Mouse (Mus musculus) embryonic facial prominence, embryonic 15.5 days (tissue): ENCODE data around the gene Ptpn6. TPM values are rescaled to one million over a fixed set of nuclear protein-coding genes. Genes with fewer than 3 reads are reported as not detected.

Source experiments
- ATAC-seq: fragments of 200-750 bp; cut with Nextera tagmentation; 2 replicates; pipeline ENCODE4 v1.8.0; 2017; ENCODE audit warnings: low read depth, moderate TSS enrichment; ENCODE audit not compliant: insufficient number of reproducible peaks, low FRiP score, low TSS enrichment
- H3K27ac ChIP-seq: fragments of 300-500 bp; sonication (generic); replicated peaks from 2 replicates; pipeline ENCODE4 v1.5.1; 2015; ENCODE audit warnings: mild to moderate bottlenecking, inconsistent platforms
- H3K27me3 ChIP-seq: fragments of 300-500 bp; sonication (generic); 2 replicates; pipeline ENCODE4 v1.6.1; 2015; ENCODE audit warnings: inconsistent platforms
- H3K36me3 ChIP-seq: fragments of 300-500 bp; sonication (generic); 2 replicates; pipeline ENCODE4 v1.6.1; 2015; ENCODE audit warnings: mild to moderate bottlenecking, inconsistent platforms
- H3K4me1 ChIP-seq: fragments of 300-500 bp; sonication (generic); 2 replicates; pipeline ENCODE4 v1.6.1; 2015; ENCODE audit warnings: inconsistent platforms
- H3K4me2 ChIP-seq: fragments of 300-500 bp; sonication (generic); replicated peaks from 2 replicates; pipeline ENCODE4 v1.6.1; 2015; ENCODE audit warnings: mild to moderate bottlenecking, inconsistent platforms
- H3K4me3 ChIP-seq: fragments of 300-500 bp; sonication (generic); replicated peaks from 2 replicates; pipeline ENCODE4 v1.5.1; 2015; ENCODE audit warnings: mild to moderate bottlenecking, inconsistent platforms
- H3K9ac ChIP-seq: fragments of 300-500 bp; sonication (generic); 2 replicates; pipeline ENCODE4 v1.6.1; 2015; ENCODE audit warnings: inconsistent platforms
- H3K9me3 ChIP-seq: fragments of 300-500 bp; sonication (generic); replicated peaks from 2 replicates; pipeline ENCODE4 v1.6.1; 2016; ENCODE audit warnings: inconsistent platforms
- WGBS: fragments of 180-500 bp; shearing (Covaris S2); methylation state at CpG from one replicate; pipeline ENCODE4 v1.1.7; 2015; 5-methylcytosine and 5-hydroxymethylcytosine counted together
- polyA plus RNA-seq: library from polyadenylated mRNA; unstranded; fragments of >200 nt; fragmentation: Nextera tagmentation; extraction: Ambion mirVana; gene quantifications from 2 replicates; pipeline ENCODE4 v1.2.1, GENCODE M21; 2015

Gene Ptpn6
- polyA plus RNA-seq, 1 experiment from 2014 or later, result 19.9 TPM

DNA sequence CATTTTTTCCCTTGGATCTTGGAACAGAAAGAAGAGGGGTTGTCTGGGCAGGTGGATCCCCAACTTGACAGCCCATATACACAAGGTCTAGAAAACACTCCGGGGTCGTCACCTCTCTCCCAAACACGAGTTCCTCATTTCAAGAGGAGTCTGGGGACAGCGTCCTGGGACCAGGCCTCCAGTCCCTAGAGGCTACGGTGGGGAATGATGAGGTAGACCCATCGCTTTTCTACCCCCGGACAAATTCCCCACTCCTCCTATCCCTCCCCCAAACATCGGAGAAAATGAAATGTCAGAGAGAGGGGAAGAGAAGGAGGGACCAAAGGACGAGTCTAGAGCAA is 30.2 kb upstream of the Ptpn6 start:
- peak overlapping the region; percentile 9; the same call in 1 of the 2 replicates for H3K27ac ChIP-seq
- H3K36me3 ChIP-seq, result 0 out of 2 replicates have a peak, but pooled peaks cover 4% of the 10 kb centered on the region
- peak overlapping the region; percentile 86 for H3K4me2 ChIP-seq
- ATAC-seq, result no peak
- H3K27me3 ChIP-seq, result no peaks in the 10 kb centered on the region
- WGBS, result 6% methylated on average over 9 of the region's 9 CpGs
- peak overlapping the region; percentile 54 for H3K4me3 ChIP-seq
- H3K9ac ChIP-seq, result peak overlapping the region; percentile 43; the same call in 1 of the 2 replicates
- H3K4me1 ChIP-seq, result peaks cover 26% of the 10 kb centered on the region
- no peaks in the 10 kb centered on the region for H3K9me3 ChIP-seq

DNA sequence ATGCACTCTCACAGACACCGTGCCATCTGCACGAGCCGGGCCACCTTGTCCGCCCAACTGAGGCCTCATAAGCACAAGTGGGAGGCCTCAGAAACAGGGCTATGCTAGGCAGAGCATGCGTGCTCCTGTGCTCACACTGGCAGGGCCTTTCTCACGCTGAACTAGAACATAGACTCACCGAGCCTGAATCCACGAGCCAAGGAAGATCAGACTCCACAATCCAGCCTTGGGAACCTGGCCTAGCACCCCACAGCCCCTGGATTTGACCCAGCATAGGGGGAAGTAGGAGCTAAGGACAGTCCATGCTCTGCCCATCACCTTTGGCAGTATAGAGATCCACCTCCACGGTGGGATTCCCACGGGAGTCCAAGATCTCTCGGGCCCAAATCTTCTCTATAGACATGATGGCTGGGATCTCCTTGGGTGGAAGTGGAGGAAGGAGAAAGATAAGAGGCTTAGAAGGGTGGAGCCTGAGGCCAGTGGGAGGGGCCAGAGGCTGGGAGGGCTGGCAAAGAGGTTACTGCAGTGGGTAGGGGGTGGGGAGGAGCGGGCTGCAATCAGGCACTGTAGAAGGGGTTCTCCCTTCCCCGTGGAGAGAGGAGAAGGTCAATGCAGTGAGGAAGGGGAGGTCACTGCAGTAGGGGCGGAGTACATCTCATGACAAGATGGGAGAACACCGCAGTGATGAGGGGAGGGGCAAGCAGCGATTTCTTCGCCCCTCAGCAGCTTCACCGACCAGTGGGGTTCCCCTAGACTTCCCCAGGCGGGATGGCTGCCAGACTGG is 29.6 kb upstream of the Ptpn6 start:
- peak overlapping the region; percentile 54 for H3K4me3 ChIP-seq
- H3K4me1 ChIP-seq, result peaks cover 26% of the 10 kb centered on the region
- peak; percentile 23; the same call in 1 of the 2 replicates for ATAC-seq
- H3K9me3 ChIP-seq, result no peaks in the 10 kb centered on the region
- peak overlapping the region; percentile 86 for H3K4me2 ChIP-seq
- H3K27me3 ChIP-seq, result no peaks in the 10 kb centered on the region
- H3K27ac ChIP-seq, result 0 out of 2 replicates have a peak overlapping the region, but pooled peaks have one; percentile 7
- WGBS, result 24% methylated on average over 19 of the region's 19 CpGs
- no peak overlapping the region; the same call in 1 of the 2 replicates for H3K9ac ChIP-seq
- 0 out of 2 replicates have a peak, but pooled peaks cover 4% of the 10 kb centered on the region for H3K36me3 ChIP-seq

- H3K27ac ChIP-seq, result 0 out of 2 replicates have a peak overlapping the region, but pooled peaks have one; percentile 7
- H3K9ac ChIP-seq, result no peak overlapping the region
- no peaks in the 10 kb centered on the region for H3K27me3 ChIP-seq
- WGBS, result 50% methylated on average over 4 of the region's 4 CpGs
- peaks cover 4% of the 10 kb centered on the region; the same call in 1 of the 2 replicates for H3K36me3 ChIP-seq
- 0 out of 2 replicates have a peak overlapping the region, but pooled peaks have one; percentile 54 for H3K4me3 ChIP-seq
- no peak for ATAC-seq
- H3K4me1 ChIP-seq, result peaks cover 26% of the 10 kb centered on the region
- H3K9me3 ChIP-seq, result no peaks in the 10 kb centered on the region
- peak overlapping the region; percentile 86; the same call in 1 of the 2 replicates for H3K4me2 ChIP-seq
These were observed 29.0 kb upstream of the Ptpn6 start for GRCm38 (mm10) chr6:124767536-124767919.

- peaks cover 26% of the 10 kb centered on the region for H3K4me1 ChIP-seq
- no peak for ATAC-seq
- H3K9ac ChIP-seq, result no peak overlapping the region
- no peaks in the 10 kb centered on the region for H3K9me3 ChIP-seq
- peaks cover 4% of the 10 kb centered on the region; the same call in 1 of the 2 replicates for H3K36me3 ChIP-seq
- no peaks in the 10 kb centered on the region for H3K27me3 ChIP-seq
- no peak overlapping the region for H3K27ac ChIP-seq
- 75% methylated on average over 7 of the region's 7 CpGs for WGBS
- H3K4me3 ChIP-seq, result no peak overlapping the region
- H3K4me2 ChIP-seq, result no peak overlapping the region
These were observed 27.4 kb upstream of the Ptpn6 start for GRCm38 (mm10) chr6:124765951-124766350.

DNA sequence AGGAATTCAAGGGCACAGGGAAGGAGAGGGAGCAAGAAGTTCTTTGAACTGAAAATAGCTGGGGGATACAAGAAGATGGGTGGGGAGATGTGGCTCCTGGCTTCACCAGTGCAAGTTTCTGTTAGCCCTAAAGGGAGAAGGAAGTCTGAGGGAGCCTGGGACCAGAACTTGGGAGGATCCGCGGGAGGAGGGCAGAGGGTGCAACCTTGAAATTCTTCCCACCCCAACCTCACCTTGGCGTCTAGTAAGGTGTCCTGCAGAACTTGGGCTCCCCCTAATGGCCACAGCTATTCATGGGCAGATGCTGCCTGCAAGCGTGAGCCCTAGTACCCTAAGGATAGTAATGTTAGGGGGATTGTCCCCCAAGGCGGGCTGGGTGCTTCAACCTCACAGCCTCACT is 20.7 kb upstream of the Ptpn6 start:
- ATAC-seq, result 0 out of 2 replicates have a peak, but pooled peaks have one; percentile 22
- H3K4me1 ChIP-seq, result peaks cover 39% of the 10 kb centered on the region
- no peaks in the 10 kb centered on the region; the same call in 1 of the 2 replicates for H3K36me3 ChIP-seq
- H3K27ac ChIP-seq, result peak overlapping the region; percentile 98
- peak overlapping the region; percentile 70 for H3K4me2 ChIP-seq
- no peaks in the 10 kb centered on the region for H3K27me3 ChIP-seq
- H3K4me3 ChIP-seq, result 0 out of 2 replicates have a peak overlapping the region, but pooled peaks have one; percentile 78
- 3% methylated on average over 5 of the region's 5 CpGs for WGBS
- no peaks in the 10 kb centered on the region for H3K9me3 ChIP-seq
- H3K9ac ChIP-seq, result no peak overlapping the region

GRCm38 (mm10) chr6:124758849-124759232 is 20.3 kb upstream of the Ptpn6 start:
- no peak for ATAC-seq
- H3K36me3 ChIP-seq, result no peaks in the 10 kb centered on the region; the same call in 1 of the 2 replicates
- H3K9me3 ChIP-seq, result no peaks in the 10 kb centered on the region
- H3K4me3 ChIP-seq, result peak overlapping the region; percentile 78; the same call in 1 of the 2 replicates
- no peaks in the 10 kb centered on the region for H3K27me3 ChIP-seq
- H3K4me2 ChIP-seq, result peak overlapping the region; percentile 70
- H3K27ac ChIP-seq, result peak overlapping the region; percentile 98
- WGBS, result 46% methylated on average over 2 of the region's 2 CpGs
- H3K4me1 ChIP-seq, result peaks cover 42% of the 10 kb centered on the region
- H3K9ac ChIP-seq, result no peak overlapping the region

DNA sequence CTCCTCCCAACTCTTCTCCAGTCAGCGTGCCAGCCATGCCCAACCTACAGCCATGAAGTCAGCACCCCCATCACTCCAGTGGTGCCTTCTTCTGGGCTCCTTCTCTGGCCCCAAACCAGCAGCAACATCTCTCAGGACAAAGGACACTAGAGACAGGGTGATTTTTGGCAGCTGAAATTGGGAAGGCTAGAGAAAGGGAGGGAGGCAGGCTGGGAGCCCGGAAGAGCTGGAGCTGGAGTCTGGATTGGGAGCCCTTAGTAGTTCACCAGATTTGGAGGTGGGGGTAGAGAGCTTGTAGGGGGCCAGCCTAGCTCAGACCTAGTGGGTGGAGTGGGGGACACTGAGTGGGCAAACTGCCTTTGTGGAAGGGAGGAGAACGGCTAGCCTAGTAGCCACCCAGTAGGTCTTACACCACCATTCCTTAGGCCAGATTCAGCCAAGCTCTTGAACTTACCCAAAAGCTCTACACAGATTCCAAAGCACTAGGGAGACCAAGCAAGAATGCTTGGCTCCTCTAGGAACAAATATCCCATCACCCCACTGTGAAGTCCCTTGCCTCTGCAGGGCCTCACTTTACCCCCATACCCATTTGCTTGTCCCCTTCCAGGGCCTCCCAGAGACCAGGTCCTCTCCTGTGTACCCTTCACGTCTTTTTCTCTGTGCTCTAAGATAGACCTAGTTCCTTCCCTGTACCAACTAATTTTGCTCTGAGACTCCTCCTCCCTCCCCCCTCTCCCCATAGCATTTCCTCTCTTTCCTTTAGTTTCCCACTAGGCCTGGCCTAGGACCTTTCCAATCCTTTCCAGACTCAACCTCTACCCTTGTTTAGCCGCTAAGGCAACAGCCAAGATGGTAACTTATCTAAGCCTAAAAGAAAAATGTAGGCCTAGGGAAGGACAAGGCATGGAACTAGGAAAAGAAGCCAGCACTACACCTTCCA is 19.7 kb upstream of the Ptpn6 start:
- H3K9ac ChIP-seq, result peak overlapping the region; percentile 83
- no peak for ATAC-seq
- peak overlapping the region; percentile 98 for H3K27ac ChIP-seq
- H3K9me3 ChIP-seq, result no peaks in the 10 kb centered on the region
- H3K27me3 ChIP-seq, result no peaks in the 10 kb centered on the region
- peak overlapping the region; percentile 78 for H3K4me3 ChIP-seq
- peaks cover 45% of the 10 kb centered on the region for H3K4me1 ChIP-seq
- H3K4me2 ChIP-seq, result peak overlapping the region; percentile 70
- H3K36me3 ChIP-seq, result no peaks in the 10 kb centered on the region; the same call in 1 of the 2 replicates
- 26% methylated on average over 5 of the region's 5 CpGs for WGBS

- Histone ChIP-seq H3K4me1 (peaks cover 45% of the 10 kb centered on the region), H3K4me2 (peak overlapping the region; percentile 70), H3K4me3 (peak overlapping the region; percentile 78), H3K9me3 (no peaks in the 10 kb centered on the region), H3K27ac (peak overlapping the region; percentile 98), H3K9ac (peak overlapping the region; percentile 83), H3K27me3 (no peaks in the 10 kb centered on the region), H3K36me3 (no peaks in the 10 kb centered on the region)
- no peak for ATAC-seq
- WGBS, result 5% methylated on average over 5 of the region's 5 CpGs
These were observed 18.9 kb upstream of the Ptpn6 start for GRCm38 (mm10) chr6:124757351-124757880.

- peak; percentile 88 for ATAC-seq
These were observed 18.3 kb upstream of the Ptpn6 start for GRCm38 (mm10) chr6:124756652-124757350.

GRCm38 (mm10) chr6:124755831-124756595 is 17.5 kb upstream of the Ptpn6 start, which contains the start of the genes Gm45234 and Atn1:
Gene Gm45234 (minus strand): TSS chr6:124756021.
Gene Atn1 (minus strand): TSS chr6:124756524.
- peak within 1 kb of the TSS; percentile 98 for H3K27ac ChIP-seq
- peaks cover 45% of the 10 kb centered on the region for H3K4me1 ChIP-seq
- 0% methylated on average over 56 of the region's 100 CpGs for WGBS
- H3K36me3 ChIP-seq, result no peaks in the 10 kb centered on the region
- H3K27me3 ChIP-seq, result no peaks in the 10 kb centered on the region
- ATAC-seq, result peak; percentile 60
- peak within 1 kb of the TSS; percentile 78 for H3K4me3 ChIP-seq
- peak within 1 kb of the TSS; percentile 83 for H3K9ac ChIP-seq
- H3K9me3 ChIP-seq, result no peaks in the 10 kb centered on the region
- peak within 1 kb of the TSS; percentile 70 for H3K4me2 ChIP-seq

More at GRCm38 (mm10) chr6:124756652-124757350, 18.3 kb upstream of the Ptpn6 start:
- H3K4me1 ChIP-seq, result peaks cover 45% of the 10 kb centered on the region
- H3K9ac ChIP-seq, result peak overlapping the region; percentile 83
- WGBS, result under 1% methylated on average over 50 of the region's 54 CpGs
- peak overlapping the region; percentile 78 for H3K4me3 ChIP-seq
- H3K27ac ChIP-seq, result peak overlapping the region; percentile 98
- peak overlapping the region; percentile 70 for H3K4me2 ChIP-seq
- no peaks in the 10 kb centered on the region for H3K9me3 ChIP-seq
- H3K27me3 ChIP-seq, result no peaks in the 10 kb centered on the region
- H3K36me3 ChIP-seq, result no peaks in the 10 kb centered on the region
